Mouse (Mus musculus): ENCODE data around the gene Itpa.

DNA sequence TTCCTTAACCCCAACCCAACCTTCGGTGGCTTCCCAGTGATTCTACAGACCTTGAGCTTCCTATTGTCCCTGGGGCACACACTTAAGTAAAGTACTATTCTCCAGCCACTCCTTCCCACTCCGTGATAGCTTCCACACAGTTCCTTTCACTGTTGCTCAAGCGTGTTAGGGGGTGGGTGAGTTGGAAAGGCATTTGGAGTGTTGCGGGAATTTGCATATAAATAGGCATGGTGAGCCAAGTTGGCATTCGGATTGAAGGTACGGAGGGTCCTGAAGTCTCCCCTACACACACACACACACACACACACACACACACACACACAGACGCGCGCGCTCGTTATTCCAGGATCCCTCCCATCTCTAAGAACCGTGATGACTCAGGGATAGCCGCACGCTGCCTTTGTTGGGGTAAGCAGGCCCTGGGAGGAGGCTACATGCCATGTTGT is 30.4 kb downstream of the Itpa start:
- TF ChIP-seq CTCF (IDR thresholded peaks at IDR 0.05; ENCODE audit: borderline replicate concordance, control insufficient read depth, extremely low read depth, insufficient read depth, low read length, poor library complexity) (no peak), POLR2A (IDR thresholded peaks at IDR 0.05; ENCODE audit: control insufficient read depth, extremely low read depth, insufficient read depth, low read length, poor library complexity) (no peak)

Measured in thymus, adult 2 months (tissue).